Mouse (Mus musculus): ENCODE measurements around the gene Rps25.
"Not testable (repeated sequence)": the region's sequence is repeated elsewhere in the genome, so short reads cannot be mapped to it uniquely, and the experiment has no call there.

- not testable (repeated sequence) for TF ChIP-seq CTCF (IDR thresholded peaks at IDR 0.05; ENCODE audit: low read depth, low read length); POLR2A (IDR thresholded peaks at IDR 0.05; ENCODE audit: insufficient read depth, low read length); EP300 (IDR thresholded peaks at IDR 0.05; ENCODE audit: insufficient read depth, low read depth, low read length)
Observed at GRCm38 (mm10) chr9:44377335-44377734, 29.6 kb upstream of the Rps25 start.
